Mouse (Mus musculus) liver, adult 2 months (tissue): ENCODE results near the gene Cacna1a. TPM values are rescaled to one million over a fixed set of nuclear protein-coding genes. Genes with fewer than 3 reads are reported as not detected.

Source experiments
- DNase-seq: peaks from one replicate; pipeline ENCODE4 v3.0.0-alpha.2; 2011; ENCODE audit warnings: low read depth, low spot score; ENCODE audit errors: extremely low read depth
- H3K27ac ChIP-seq: fragments of 200-500 bp; replicated peaks from 2 replicates; pipeline ENCODE4 v1.5.1; 2012; ENCODE audit warnings: low read depth, mild to moderate bottlenecking, control low read depth, inconsistent platforms, low read length; ENCODE audit not compliant: insufficient read depth
- H3K27me3 ChIP-seq: fragments of 200-500 bp; 2 replicates; pipeline ENCODE4 v1.6.1; 2012; ENCODE audit warnings: mild to moderate bottlenecking, moderate library complexity, low read length, inconsistent platforms; ENCODE audit not compliant: control insufficient read depth, insufficient read depth
- H3K36me3 ChIP-seq: fragments of 200-500 bp; 2 replicates; pipeline ENCODE4 v1.6.1; 2012; ENCODE audit warnings: low read length, inconsistent platforms; ENCODE audit not compliant: control insufficient read depth, insufficient read depth
- H3K4me1 ChIP-seq: fragments of 200-500 bp; 2 replicates; pipeline ENCODE4 v1.6.1; 2011; ENCODE audit warnings: low read length; ENCODE audit not compliant: control insufficient read depth, insufficient read depth
- H3K4me3 ChIP-seq: fragments of 200-500 bp; 2 replicates; pipeline ENCODE4 v1.5.1; 2011; ENCODE audit warnings: low read depth, mild to moderate bottlenecking, control low read depth, low read length, moderate library complexity; ENCODE audit not compliant: insufficient read depth
- H3K79me2 ChIP-seq: fragments of 200-500 bp; 2 replicates; pipeline ENCODE4 v1.6.1; 2012; ENCODE audit warnings: inconsistent platforms, mild to moderate bottlenecking, low read length, moderate library complexity; ENCODE audit not compliant: control insufficient read depth, insufficient read depth
- H3K9ac ChIP-seq: fragments of 200-500 bp; 2 replicates; pipeline ENCODE4 v1.6.1; 2012; ENCODE audit warnings: low read depth, mild to moderate bottlenecking, control low read depth, inconsistent platforms, low read length
- CTCF ChIP-seq: fragments of 200-500 bp; IDR thresholded peaks from 2 replicates; pipeline ENCODE4 v1.5.1; 2011; ENCODE audit warnings: low read depth, low read length, control low read depth
- POLR2A ChIP-seq: fragments of 200-500 bp; IDR thresholded peaks from 2 replicates; pipeline ENCODE4 v1.6.1; 2011; ENCODE audit warnings: low read length, control low read depth; ENCODE audit not compliant: insufficient read depth; ENCODE audit errors: extremely low read depth
- WGBS: fragments of 180-500 bp; shearing (Covaris S2); methylation state at CpG from one replicate; pipeline ENCODE4 v1.1.7; 2018; 5-methylcytosine and 5-hydroxymethylcytosine counted together
- polyA plus RNA-seq: library from polyadenylated mRNA; depleted of rRNA; stranded (reverse); fragments of >200 nt; gene quantifications from 2 replicates; pipeline ENCODE4 v1.2.3, GENCODE M21; 2012
- total RNA-seq: library from RNA; depleted of rRNA; stranded (reverse); fragments of >200 nt; gene quantifications from 2 replicates; pipeline ENCODE4 v1.2.3, GENCODE M21; 2014

The Cacna1a gene
- total and polyA plus RNA-seq, 2 experiments: 0.28 to 3.2 TPM

DNA sequence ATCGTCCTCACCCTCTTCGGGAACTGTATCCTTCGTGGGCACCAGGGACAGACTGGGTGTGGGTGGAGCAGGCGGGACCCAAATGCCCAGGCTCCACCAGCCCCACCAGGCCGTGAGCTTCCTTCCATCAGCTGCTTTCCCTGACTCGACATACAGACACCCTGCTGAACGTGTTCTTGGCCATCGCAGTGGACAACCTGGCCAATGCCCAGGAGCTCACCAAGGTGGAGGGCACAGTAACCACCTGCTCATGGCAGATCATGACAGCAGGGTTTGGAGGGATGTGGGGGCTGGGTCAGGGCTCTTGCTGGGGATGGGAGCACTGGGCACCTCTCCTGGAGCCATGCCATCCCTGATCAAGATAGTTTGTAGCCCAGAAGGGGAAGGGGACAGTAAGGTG lies 164.9 kb downstream of the Cacna1a start:
- no peaks in the 10 kb centered on the region for H3K79me2 ChIP-seq
- H3K4me1 ChIP-seq: no peaks in the 10 kb centered on the region
- H3K4me3 ChIP-seq: no peak overlapping the region
- TF ChIP-seq CTCF: no peak
- TF ChIP-seq POLR2A: no peak
- WGBS: 80% methylated on average over 8 of the region's 8 CpGs
- no peak for DNase-seq
- no peaks in the 10 kb centered on the region; the same call in 1 of the 2 replicates for H3K27me3 ChIP-seq
- no peak overlapping the region for H3K9ac ChIP-seq
- H3K27ac ChIP-seq: no peak overlapping the region
- H3K36me3 ChIP-seq: no peaks in the 10 kb centered on the region

DNA sequence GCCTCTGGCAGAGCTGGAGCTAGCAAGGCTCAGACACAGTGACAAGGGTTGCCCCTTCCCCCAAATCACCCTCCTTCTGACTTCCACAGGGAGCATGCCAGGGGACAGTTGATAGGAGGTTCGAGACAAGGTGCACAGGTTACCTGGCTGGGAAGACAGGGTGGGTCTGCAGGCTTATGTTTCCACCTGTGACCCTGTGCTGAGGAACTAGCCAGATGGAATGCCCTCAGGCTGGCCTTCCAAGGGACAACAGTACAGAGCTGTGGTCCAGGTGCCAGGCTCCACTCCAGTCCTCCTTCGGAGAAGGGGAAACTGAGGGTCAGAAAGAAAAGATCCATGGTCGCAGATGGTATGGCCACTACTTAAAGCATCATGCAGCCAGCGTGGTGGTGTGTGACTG lies 165.4 kb downstream of the Cacna1a start:
- Histone ChIP-seq H3K36me3 (no peaks in the 10 kb centered on the region), H3K9ac (no peak overlapping the region), H3K79me2 (no peaks in the 10 kb centered on the region), H3K4me1 (no peaks in the 10 kb centered on the region), H3K27ac (no peak overlapping the region), H3K27me3 (no peaks in the 10 kb centered on the region; the same call in 1 of the 2 replicates), H3K4me3 (no peak overlapping the region)
- no peak for DNase-seq
- 70% methylated on average over 4 of the region's 4 CpGs for WGBS
- TF ChIP-seq POLR2A (no peak), CTCF (no peak)

DNA sequence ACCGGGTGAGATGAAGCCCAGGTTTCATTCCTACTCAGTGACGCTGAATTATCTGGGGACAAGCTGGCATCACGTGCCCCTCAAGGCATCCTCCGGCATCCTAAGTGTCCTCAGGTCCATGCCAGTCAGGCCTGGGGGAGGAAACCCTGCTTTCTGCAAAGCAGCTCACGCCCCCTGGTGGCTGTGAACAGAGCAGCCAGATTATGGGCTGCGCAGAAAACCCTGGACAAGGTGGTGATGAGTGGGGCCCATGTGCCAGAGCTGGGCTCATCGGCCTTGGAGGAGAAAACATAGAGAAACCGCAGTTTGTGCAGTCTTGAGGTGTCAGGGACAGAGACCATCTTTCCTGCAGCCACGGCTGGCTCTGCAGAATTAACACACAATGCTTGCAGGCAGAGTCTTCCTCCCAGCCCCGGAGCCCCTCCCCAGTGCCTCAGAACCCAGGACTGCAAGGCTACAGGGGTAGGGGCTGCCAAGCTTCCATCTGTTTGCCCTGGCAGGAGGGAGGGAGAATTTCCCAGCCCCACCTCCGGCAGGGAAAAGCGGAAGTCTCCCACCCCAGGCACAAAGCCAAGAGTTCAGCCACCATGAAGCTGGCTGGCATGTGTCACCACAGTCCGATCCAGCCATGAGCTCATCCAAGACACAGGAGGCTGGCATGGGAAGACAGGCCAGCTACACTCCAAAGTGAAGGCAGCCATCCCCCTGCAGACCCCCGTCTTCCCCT lies 166.2 kb downstream of the Cacna1a start:
- peaks cover 7% of the 10 kb centered on the region for H3K27me3 ChIP-seq
- H3K4me3 ChIP-seq: no peak overlapping the region
- WGBS: 42% methylated on average over 14 of the region's 14 CpGs
- H3K36me3 ChIP-seq: no peaks in the 10 kb centered on the region
- H3K27ac ChIP-seq: no peak overlapping the region
- no peaks in the 10 kb centered on the region for H3K79me2 ChIP-seq
- no peaks in the 10 kb centered on the region for H3K4me1 ChIP-seq
- TF ChIP-seq CTCF (peak; percentile 84), POLR2A (no peak)
- no peak overlapping the region for H3K9ac ChIP-seq
- DNase-seq: peak; percentile 9

DNA sequence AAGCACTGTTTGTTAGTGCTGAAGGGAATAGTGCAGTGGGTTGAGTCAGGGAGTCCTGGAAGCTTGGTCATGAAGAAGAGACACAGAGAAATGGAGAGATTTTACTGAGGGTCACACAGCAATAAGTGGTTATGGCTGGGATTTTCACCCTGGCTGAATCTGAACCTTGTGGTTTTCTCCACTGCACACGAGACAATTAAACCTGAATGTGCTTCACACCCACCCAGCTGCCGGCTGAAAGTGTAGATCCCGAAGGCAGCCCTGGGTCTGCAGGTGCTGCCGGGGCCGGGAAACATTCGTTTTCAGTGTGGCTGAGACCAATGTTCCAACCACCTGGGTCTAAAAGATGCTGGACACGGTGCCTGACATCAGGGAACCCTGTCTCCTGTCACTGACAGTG lies 167.0 kb downstream of the Cacna1a start:
- no peaks in the 10 kb centered on the region for H3K36me3 ChIP-seq
- TF ChIP-seq CTCF (no peak), POLR2A (no peak)
- no peak overlapping the region for H3K9ac ChIP-seq
- no peak overlapping the region for H3K27ac ChIP-seq
- H3K79me2 ChIP-seq: no peaks in the 10 kb centered on the region
- no peak for DNase-seq
- no peak overlapping the region for H3K4me3 ChIP-seq
- 71% methylated on average over 7 of the region's 7 CpGs for WGBS
- H3K4me1 ChIP-seq: no peaks in the 10 kb centered on the region
- peaks cover 7% of the 10 kb centered on the region for H3K27me3 ChIP-seq

DNA sequence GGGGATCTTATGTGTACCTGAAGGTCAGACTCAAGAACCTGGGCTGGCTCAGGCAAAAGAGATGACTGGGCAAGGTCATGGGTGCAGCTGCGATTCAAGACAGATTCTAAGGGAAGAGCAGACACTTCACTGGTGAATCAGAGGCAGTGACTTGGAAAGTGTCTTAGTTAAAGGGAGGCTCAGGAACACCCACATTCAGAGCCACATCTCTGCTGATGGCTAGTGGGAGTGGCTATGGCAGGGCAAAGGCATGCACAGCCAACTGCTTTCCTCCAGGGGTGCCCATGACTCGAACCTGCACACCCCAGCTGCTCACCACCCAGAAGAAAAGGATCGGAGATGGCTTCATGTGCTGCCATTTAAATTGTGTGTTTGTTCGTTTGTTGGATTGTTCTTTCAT lies 169.7 kb downstream of the Cacna1a start:
- no peaks in the 10 kb centered on the region for H3K36me3 ChIP-seq
- TF ChIP-seq CTCF: no peak
- no peak for TF ChIP-seq POLR2A
- DNase-seq: no peak
- H3K27me3 ChIP-seq: peaks cover 7% of the 10 kb centered on the region
- H3K79me2 ChIP-seq: no peaks in the 10 kb centered on the region
- no peaks in the 10 kb centered on the region for H3K4me1 ChIP-seq
- no peak overlapping the region for H3K27ac ChIP-seq
- WGBS: 70% methylated on average over 4 of the region's 4 CpGs
- H3K4me3 ChIP-seq: no peak overlapping the region
- no peak overlapping the region for H3K9ac ChIP-seq

DNA sequence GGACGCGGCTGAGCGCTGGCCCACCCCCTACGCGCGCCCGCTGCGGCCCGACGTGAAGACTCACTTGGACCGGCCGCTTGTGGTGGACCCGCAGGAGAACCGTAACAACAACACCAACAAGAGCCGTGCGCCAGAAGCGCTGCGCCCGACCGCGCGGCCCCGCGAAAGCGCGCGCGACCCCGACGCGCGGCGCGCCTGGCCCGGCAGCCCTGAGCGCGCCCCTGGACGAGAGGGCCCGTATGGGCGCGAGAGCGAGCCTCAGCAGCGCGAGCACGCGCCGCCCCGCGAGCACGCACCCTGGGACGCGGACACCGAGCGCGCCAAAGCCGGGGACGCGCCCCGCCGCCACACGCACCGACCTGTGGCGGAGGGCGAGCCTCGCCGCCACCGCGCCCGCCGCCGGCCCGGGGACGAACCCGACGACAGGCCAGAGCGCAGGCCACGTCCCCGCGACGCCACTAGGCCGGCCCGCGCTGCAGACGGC lies 170.9 kb downstream of the Cacna1a start:
- Histone ChIP-seq H3K27ac (no peak overlapping the region), H3K4me1 (no peaks in the 10 kb centered on the region), H3K79me2 (no peaks in the 10 kb centered on the region), H3K27me3 (peaks cover 7% of the 10 kb centered on the region), H3K4me3 (no peak overlapping the region), H3K9ac (no peak overlapping the region), H3K36me3 (no peaks in the 10 kb centered on the region)
- DNase-seq: no peak
- 2% methylated on average over 82 of the region's 84 CpGs for WGBS
- TF ChIP-seq CTCF: no peak
- TF ChIP-seq POLR2A: no peak
